Mouse (Mus musculus) G1E (cell line): ENCODE measurements around the gene Afap1l2.

Source experiments
- CTCF ChIP-seq: IDR thresholded peaks from 2 replicates; pipeline ENCODE4 v1.5.1; 2012; ENCODE audit warnings: low read depth, low read length, inconsistent platforms, mixed read lengths
- GATA1 ChIP-seq: IDR thresholded peaks from 2 replicates; pipeline ENCODE4 v1.6.1; 2012; ENCODE audit warnings: borderline replicate concordance, low read length, inconsistent platforms, mixed read lengths
- GATA2 ChIP-seq: IDR thresholded peaks from 2 replicates; pipeline ENCODE4 v1.6.1; 2012; ENCODE audit warnings: low read depth, low read length, inconsistent platforms, borderline replicate concordance
- POLR2AphosphoS5 ChIP-seq: IDR thresholded peaks from 2 replicates; pipeline ENCODE4 v1.6.1; 2012; ENCODE audit warnings: low read depth, low read length, inconsistent platforms; ENCODE audit not compliant: insufficient replicate concordance
- TAL1 ChIP-seq: conservative IDR thresholded peaks from 2 replicates; pipeline ENCODE4 v1.6.1; 2012; ENCODE audit warnings: low read depth, low read length, inconsistent platforms, mixed read lengths

- TF ChIP-seq GATA2 (no peak), CTCF (no peak), GATA1 (no peak), POLR2AphosphoS5 (no peak), TAL1 (no peak)
Measured at GRCm38 (mm10) chr19:56949868-56950267, 58.2 kb downstream of the Afap1l2 start.
